Mouse (Mus musculus) c-Kit-positive CD71-negative TER-119-negative erythroid progenitor cells, embryonic 14.5 days (primary cell): ENCODE results near the gene Npc1l1.

ENCODE experiments used
- DNase-seq: peaks from one replicate; pipeline ENCODE4 v3.0.0-alpha.2; 2013; ENCODE audit warnings: low read depth

Gene Npc1l1

GRCm38 (mm10) chr11:6163062-6163461, 66.9 kb downstream of the Npc1l1 start:
- DNase-seq: no peak

GRCm38 (mm10) chr11:6161549-6161948, 68.4 kb downstream of the Npc1l1 start:
- no peak for DNase-seq
